Mouse (Mus musculus): ENCODE results near the gene Ptbp3. TPM values are rescaled to one million over a fixed set of nuclear protein-coding genes. Genes with fewer than 3 reads are reported as not detected.
"Not testable (repeated sequence)": the region's sequence is repeated elsewhere in the genome, so short reads cannot be mapped to it uniquely, and the experiment has no call there.

The Ptbp3 gene
- polyA plus RNA-seq, 1 experiment from 2014 or later, result 55.5 TPM

GRCm38 (mm10) chr4:59580495-59581281 is 31.5 kb upstream of the Ptbp3 start:
- Histone ChIP-seq H3K9ac (ENCODE audit: low read length) (peak overlapping the region; percentile 72), H3K4me3 (ENCODE audit: low read length) (peak overlapping the region; percentile 65), H3K4me1 (replicated peaks; ENCODE audit: control insufficient read depth, insufficient read depth, low read length) (peaks cover 11% of the 10 kb centered on the region; the same call in 1 of the 2 replicates), H3K27ac (ENCODE audit: low read length) (peak overlapping the region; percentile 80), H3K9me3 (ENCODE audit: control insufficient read depth, low read length) (no peaks in the 10 kb centered on the region), H3K36me3 (ENCODE audit: control insufficient read depth, insufficient read depth, low read length) (no peaks in the 10 kb centered on the region), H3K27me3 (ENCODE audit: control insufficient read depth, insufficient read depth, low read depth, low read length) (no peaks in the 10 kb centered on the region), H3K4me2 (ENCODE audit: low read depth, low read length) (peak overlapping the region; percentile 83)
- ATAC-seq (ENCODE audit: low read depth), result peak; percentile 37
- under 1% methylated on average over 23 of the region's 23 CpGs for WGBS

GRCm38 (mm10) chr4:59575184-59575958 is 26.2 kb upstream of the Ptbp3 start:
- 79% methylated on average over 11 of the region's 11 CpGs for WGBS
- no peak overlapping the region for H3K4me3 ChIP-seq (ENCODE audit: low read length)
- H3K27ac ChIP-seq (ENCODE audit: low read length), result no peak overlapping the region
- H3K9me3 ChIP-seq (ENCODE audit: control insufficient read depth, low read length), result no peaks in the 10 kb centered on the region
- H3K4me1 ChIP-seq (replicated peaks; ENCODE audit: control insufficient read depth, insufficient read depth, low read length), result peaks cover 4% of the 10 kb centered on the region; the same call in 1 of the 2 replicates
- H3K27me3 ChIP-seq (ENCODE audit: control insufficient read depth, insufficient read depth, low read depth, low read length), result no peaks in the 10 kb centered on the region
- no peak for ATAC-seq (ENCODE audit: low read depth)
- H3K36me3 ChIP-seq (ENCODE audit: control insufficient read depth, insufficient read depth, low read length), result no peaks in the 10 kb centered on the region
- no peak overlapping the region for H3K9ac ChIP-seq (ENCODE audit: low read length)
- no peak overlapping the region for H3K4me2 ChIP-seq (ENCODE audit: low read depth, low read length)

GRCm38 (mm10) chr4:59572521-59573118 is 23.5 kb upstream of the Ptbp3 start:
- ATAC-seq (ENCODE audit: low read depth), result no peak
- Histone ChIP-seq H3K4me2 (ENCODE audit: low read depth, low read length) (no peak overlapping the region), H3K27ac (ENCODE audit: low read length) (no peak overlapping the region), H3K4me1 (replicated peaks; ENCODE audit: control insufficient read depth, insufficient read depth, low read length) (no peaks in the 10 kb centered on the region), H3K27me3 (ENCODE audit: control insufficient read depth, insufficient read depth, low read depth, low read length) (no peaks in the 10 kb centered on the region), H3K9me3 (ENCODE audit: control insufficient read depth, low read length) (no peaks in the 10 kb centered on the region), H3K4me3 (ENCODE audit: low read length) (no peak overlapping the region), H3K9ac (ENCODE audit: low read length) (no peak overlapping the region), H3K36me3 (ENCODE audit: control insufficient read depth, insufficient read depth, low read length) (no peaks in the 10 kb centered on the region)
- 58% methylated on average over 11 of the region's 11 CpGs for whole genome bisulfite sequencing

GRCm38 (mm10) chr4:59570519-59570918 is 21.4 kb upstream of the Ptbp3 start:
- not testable (repeated sequence) for H3K4me3 ChIP-seq (ENCODE audit: low read length); H3K4me2 ChIP-seq (ENCODE audit: low read depth, low read length); H3K36me3 ChIP-seq (ENCODE audit: control insufficient read depth, insufficient read depth, low read length); H3K27me3 ChIP-seq (ENCODE audit: control insufficient read depth, insufficient read depth, low read depth, low read length); H3K27ac ChIP-seq (ENCODE audit: low read length); H3K9ac ChIP-seq (ENCODE audit: low read length); H3K9me3 ChIP-seq (ENCODE audit: control insufficient read depth, low read length); H3K4me1 ChIP-seq (replicated peaks; ENCODE audit: control insufficient read depth, insufficient read depth, low read length); ATAC-seq (ENCODE audit: low read depth)
- 92% methylated on average over 7 of the region's 8 CpGs for WGBS

- WGBS, result 3% methylated on average over 7 of the region's 7 CpGs
- no peak overlapping the region for H3K27ac ChIP-seq (ENCODE audit: low read length)
- H3K4me3 ChIP-seq (ENCODE audit: low read length), result no peak overlapping the region
- 0 out of 2 replicates have a peak overlapping the region, but pooled peaks have one; percentile 11 for H3K4me2 ChIP-seq (ENCODE audit: low read depth, low read length)
- H3K27me3 ChIP-seq (ENCODE audit: control insufficient read depth, insufficient read depth, low read depth, low read length), result no peaks in the 10 kb centered on the region
- H3K9ac ChIP-seq (ENCODE audit: low read length), result no peak overlapping the region
- no peaks in the 10 kb centered on the region for H3K4me1 ChIP-seq (replicated peaks; ENCODE audit: control insufficient read depth, insufficient read depth, low read length)
- peak; percentile 79; the same call in 1 of the 2 replicates for ATAC-seq (ENCODE audit: low read depth)
- H3K36me3 ChIP-seq (ENCODE audit: control insufficient read depth, insufficient read depth, low read length), result no peaks in the 10 kb centered on the region
- H3K9me3 ChIP-seq (ENCODE audit: control insufficient read depth, low read length), result peaks cover 5% of the 10 kb centered on the region
Measured at GRCm38 (mm10) chr4:59569538-59569937, 20.4 kb upstream of the Ptbp3 start.

- 75% methylated on average over 6 of the region's 6 CpGs for WGBS
- peaks cover 5% of the 10 kb centered on the region for H3K9me3 ChIP-seq (ENCODE audit: control insufficient read depth, low read length)
- H3K27me3 ChIP-seq (ENCODE audit: control insufficient read depth, insufficient read depth, low read depth, low read length), result no peaks in the 10 kb centered on the region
- H3K4me2 ChIP-seq (ENCODE audit: low read depth, low read length), result no peak overlapping the region
- H3K36me3 ChIP-seq (ENCODE audit: control insufficient read depth, insufficient read depth, low read length), result no peaks in the 10 kb centered on the region
- no peak overlapping the region for H3K4me3 ChIP-seq (ENCODE audit: low read length)
- no peak overlapping the region for H3K9ac ChIP-seq (ENCODE audit: low read length)
- no peak overlapping the region for H3K27ac ChIP-seq (ENCODE audit: low read length)
- H3K4me1 ChIP-seq (replicated peaks; ENCODE audit: control insufficient read depth, insufficient read depth, low read length), result no peaks in the 10 kb centered on the region
- no peak for ATAC-seq (ENCODE audit: low read depth)
Measured at GRCm38 (mm10) chr4:59567576-59568260, 18.6 kb upstream of the Ptbp3 start.

- Histone ChIP-seq H3K36me3 (ENCODE audit: control insufficient read depth, insufficient read depth, low read length) (no peaks in the 10 kb centered on the region), H3K9me3 (ENCODE audit: control insufficient read depth, low read length) (peaks cover 5% of the 10 kb centered on the region), H3K27ac (ENCODE audit: low read length) (no peak overlapping the region), H3K4me2 (ENCODE audit: low read depth, low read length) (no peak overlapping the region), H3K9ac (ENCODE audit: low read length) (no peak overlapping the region), H3K27me3 (ENCODE audit: control insufficient read depth, insufficient read depth, low read depth, low read length) (no peaks in the 10 kb centered on the region), H3K4me1 (replicated peaks; ENCODE audit: control insufficient read depth, insufficient read depth, low read length) (no peaks in the 10 kb centered on the region), H3K4me3 (ENCODE audit: low read length) (no peak overlapping the region)
- WGBS, result 64% methylated on average over 8 of the region's 8 CpGs
- ATAC-seq (ENCODE audit: low read depth), result no peak
Measured at GRCm38 (mm10) chr4:59565571-59566188, 16.5 kb upstream of the Ptbp3 start.

GRCm38 (mm10) chr4:59564128-59564527 is 15.0 kb upstream of the Ptbp3 start:
- no peak for ATAC-seq (ENCODE audit: low read depth)
- H3K36me3 ChIP-seq (ENCODE audit: control insufficient read depth, insufficient read depth, low read length), result no peaks in the 10 kb centered on the region
- H3K4me3 ChIP-seq (ENCODE audit: low read length), result no peak overlapping the region
- H3K4me2 ChIP-seq (ENCODE audit: low read depth, low read length), result no peak overlapping the region
- H3K27me3 ChIP-seq (ENCODE audit: control insufficient read depth, insufficient read depth, low read depth, low read length), result no peaks in the 10 kb centered on the region
- no peak overlapping the region for H3K9ac ChIP-seq (ENCODE audit: low read length)
- no peaks in the 10 kb centered on the region for H3K4me1 ChIP-seq (replicated peaks; ENCODE audit: control insufficient read depth, insufficient read depth, low read length)
- 74% methylated on average over 3 of the region's 3 CpGs for WGBS
- H3K27ac ChIP-seq (ENCODE audit: low read length), result no peak overlapping the region
- peaks cover 5% of the 10 kb centered on the region for H3K9me3 ChIP-seq (ENCODE audit: control insufficient read depth, low read length)
